Mouse (Mus musculus): Measurements from ENCODE around the gene Gm19668.

The Gm19668 gene

DNA sequence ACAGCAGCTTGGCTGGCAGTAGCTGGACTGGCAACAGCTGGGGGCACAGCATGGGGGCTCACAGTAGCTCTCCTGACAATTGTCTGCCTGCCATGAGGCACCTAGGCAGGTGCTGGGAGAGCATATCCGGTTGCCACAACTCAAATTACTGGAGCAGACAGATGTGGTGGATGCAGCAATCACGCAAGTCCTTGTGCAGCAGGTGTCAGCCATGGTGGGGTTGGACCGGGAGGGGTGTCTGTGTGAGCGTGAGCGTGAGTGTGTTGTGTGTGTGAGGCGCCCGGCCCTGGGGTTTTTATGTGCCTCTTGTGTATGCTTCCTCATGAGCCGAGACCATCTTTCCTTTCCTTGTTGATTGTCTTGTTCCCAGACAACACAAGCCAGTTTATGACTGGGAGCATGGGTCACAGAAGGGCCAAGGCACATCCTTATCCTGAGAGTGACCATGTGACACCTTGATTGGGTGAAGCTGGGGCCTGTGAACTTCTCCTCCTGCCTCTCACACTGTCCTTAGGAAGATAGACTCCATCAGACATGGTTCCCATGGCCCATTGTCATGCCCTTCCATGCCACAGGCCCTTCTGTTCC, at the start of gene Gm19668:
Gene Gm19668, minus strand, starts transcription at position 213 of the 588 bp plus-strand sequence.
- H3K4me3 ChIP-seq (replicated peaks; ENCODE audit: low read length) = no peak within 1 kb of the TSS
- TF ChIP-seq CTCF (conservative IDR thresholded peaks at IDR 0.05; ENCODE audit: low read length) = no peak
- no peak for TF ChIP-seq POU5F1 (IDR thresholded peaks at IDR 0.05; ENCODE audit: borderline replicate concordance, low read length)
- TF ChIP-seq NANOG (IDR thresholded peaks at IDR 0.05; ENCODE audit: borderline replicate concordance, low read length) = no peak
- peaks cover 2% of the 10 kb centered on the region; the same call in 1 of the 2 replicates for H3K9me3 ChIP-seq (ENCODE audit: low read length)
- no peaks in the 10 kb centered on the region for H3K27me3 ChIP-seq (ENCODE audit: insufficient read depth, low read length)
- H3K4me1 ChIP-seq (replicated peaks; ENCODE audit: low read depth, low read length) = peaks cover 30% of the 10 kb centered on the region
- H3K36me3 ChIP-seq (ENCODE audit: insufficient read depth, low read length) = no peaks in the 10 kb centered on the region

DNA sequence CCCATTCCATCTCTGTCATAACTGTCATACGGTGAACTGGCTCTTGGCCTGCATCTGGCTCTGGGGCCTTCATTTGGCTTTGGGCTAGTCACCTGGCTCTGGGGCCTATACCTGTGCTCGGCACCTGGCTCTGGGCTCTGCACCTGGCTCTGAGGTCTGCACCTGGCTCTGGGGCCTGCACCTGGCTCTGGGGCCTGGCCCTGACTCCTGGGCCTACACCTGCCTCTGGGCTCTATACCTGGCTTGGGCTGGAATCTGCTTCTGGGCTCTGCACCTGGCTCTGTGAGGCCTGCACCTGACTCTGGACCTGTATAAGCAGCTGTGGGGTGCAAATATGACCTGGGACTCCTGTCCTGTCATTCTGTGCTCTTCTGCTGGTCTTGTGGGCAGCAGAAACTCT, 48.6 kb upstream of the Gm19668 start:
- Histone ChIP-seq H3K4me1 (replicated peaks; ENCODE audit: low read depth, low read length) (peaks cover 10% of the 10 kb centered on the region), H3K27me3 (ENCODE audit: insufficient read depth, low read length) (no peaks in the 10 kb centered on the region), H3K9me3 (ENCODE audit: low read length) (peaks cover 19% of the 10 kb centered on the region), H3K36me3 (ENCODE audit: insufficient read depth, low read length) (no peaks in the 10 kb centered on the region), H3K4me3 (replicated peaks; ENCODE audit: low read length) (no peak overlapping the region)
- no peak for TF ChIP-seq POU5F1 (IDR thresholded peaks at IDR 0.05; ENCODE audit: borderline replicate concordance, low read length)
- TF ChIP-seq CTCF (conservative IDR thresholded peaks at IDR 0.05; ENCODE audit: low read length) = no peak
- no peak for TF ChIP-seq NANOG (IDR thresholded peaks at IDR 0.05; ENCODE audit: borderline replicate concordance, low read length)

DNA sequence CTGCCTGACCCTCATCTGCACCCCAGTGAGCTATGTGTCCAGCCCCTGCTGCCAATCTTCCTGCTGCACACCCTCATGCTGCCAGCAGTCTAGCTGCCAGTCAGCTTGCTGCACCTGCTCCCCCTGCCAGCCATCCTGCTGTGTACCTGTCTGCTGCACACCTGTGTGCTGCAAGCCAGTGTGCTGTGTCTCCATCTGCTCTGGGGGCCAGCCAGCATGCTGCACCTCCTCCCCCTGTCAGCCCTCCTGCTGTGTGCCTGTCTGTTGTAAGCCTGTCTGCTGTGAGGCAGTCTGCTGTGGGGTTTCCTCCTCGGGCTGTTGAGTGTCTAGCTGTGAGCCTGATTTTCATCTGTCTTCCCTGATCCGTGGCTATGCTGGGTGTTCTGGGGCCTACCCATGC, 48.0 kb upstream of the Gm19668 start:
- Histone ChIP-seq H3K36me3 (ENCODE audit: insufficient read depth, low read length) (no peaks in the 10 kb centered on the region), H3K4me3 (replicated peaks; ENCODE audit: low read length) (no peak overlapping the region), H3K4me1 (replicated peaks; ENCODE audit: low read depth, low read length) (peaks cover 6% of the 10 kb centered on the region), H3K27me3 (ENCODE audit: insufficient read depth, low read length) (no peaks in the 10 kb centered on the region), H3K9me3 (ENCODE audit: low read length) (peaks cover 19% of the 10 kb centered on the region)
- TF ChIP-seq POU5F1 (IDR thresholded peaks at IDR 0.05; ENCODE audit: borderline replicate concordance, low read length) = no peak

DNA sequence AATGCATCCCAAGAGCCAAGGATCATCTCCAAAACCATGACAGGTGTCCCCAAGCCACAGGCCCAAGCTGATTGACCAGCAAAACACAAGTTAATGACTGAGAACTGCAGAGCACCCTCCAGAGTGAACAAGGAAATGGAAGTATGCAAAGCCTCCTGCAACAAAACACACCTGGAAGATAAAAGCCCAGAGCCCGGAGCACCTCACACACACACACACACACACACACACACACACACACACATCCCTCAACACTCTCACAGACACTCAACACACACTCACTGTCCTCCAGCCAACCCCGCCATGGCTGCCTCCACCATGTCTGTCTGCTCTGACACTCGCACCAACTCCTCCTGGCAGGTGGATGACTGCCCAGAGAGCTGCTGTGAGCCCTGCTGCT, 47.6 kb upstream of the Gm19668 start, which contains the start of gene Gm36176:
Gene Gm36176, plus strand, starts transcription at position 301 of the 400 bp plus-strand sequence.
- Histone ChIP-seq H3K9me3 (ENCODE audit: low read length) (peaks cover 20% of the 10 kb centered on the region), H3K4me3 (replicated peaks; ENCODE audit: low read length) (no peak within 1 kb of the TSS), H3K4me1 (replicated peaks; ENCODE audit: low read depth, low read length) (peaks cover 3% of the 10 kb centered on the region), H3K36me3 (ENCODE audit: insufficient read depth, low read length) (no peaks in the 10 kb centered on the region), H3K27me3 (ENCODE audit: insufficient read depth, low read length) (no peaks in the 10 kb centered on the region)
- TF ChIP-seq NANOG (IDR thresholded peaks at IDR 0.05; ENCODE audit: borderline replicate concordance, low read length) (no peak), POU5F1 (IDR thresholded peaks at IDR 0.05; ENCODE audit: borderline replicate concordance, low read length) (no peak), CTCF (conservative IDR thresholded peaks at IDR 0.05; ENCODE audit: low read length) (no peak)

DNA sequence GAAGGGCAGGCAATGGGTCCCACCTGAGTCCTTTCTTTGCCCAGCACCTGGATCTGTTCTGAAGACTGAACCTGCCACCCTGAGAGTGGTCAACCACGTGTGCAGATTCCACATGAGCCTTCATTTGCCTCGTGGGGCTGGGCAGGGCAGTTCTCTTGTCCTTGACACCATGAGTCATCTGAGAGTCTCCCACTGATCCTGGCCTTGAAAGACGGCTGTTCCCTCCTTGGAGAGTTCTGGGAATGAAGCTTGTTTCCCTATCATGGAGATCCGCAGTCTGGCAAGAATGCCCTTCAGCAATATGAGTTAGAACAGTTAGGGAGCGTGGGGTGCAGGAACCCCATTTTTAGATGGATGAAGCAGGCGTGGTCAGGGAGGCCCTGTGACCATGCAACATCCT, 40.1 kb upstream of the Gm19668 start:
- Histone ChIP-seq H3K4me3 (replicated peaks; ENCODE audit: low read length) (no peak overlapping the region), H3K9me3 (ENCODE audit: low read length) (peaks cover 16% of the 10 kb centered on the region; the same call in 1 of the 2 replicates), H3K4me1 (replicated peaks; ENCODE audit: low read depth, low read length) (0 out of 2 replicates have a peak, but pooled peaks cover 5% of the 10 kb centered on the region), H3K27me3 (ENCODE audit: insufficient read depth, low read length) (no peaks in the 10 kb centered on the region), H3K36me3 (ENCODE audit: insufficient read depth, low read length) (no peaks in the 10 kb centered on the region)
- TF ChIP-seq POU5F1 (IDR thresholded peaks at IDR 0.05; ENCODE audit: borderline replicate concordance, low read length) = no peak
- no peak for TF ChIP-seq NANOG (IDR thresholded peaks at IDR 0.05; ENCODE audit: borderline replicate concordance, low read length)
- no peak for TF ChIP-seq CTCF (conservative IDR thresholded peaks at IDR 0.05; ENCODE audit: low read length)

DNA sequence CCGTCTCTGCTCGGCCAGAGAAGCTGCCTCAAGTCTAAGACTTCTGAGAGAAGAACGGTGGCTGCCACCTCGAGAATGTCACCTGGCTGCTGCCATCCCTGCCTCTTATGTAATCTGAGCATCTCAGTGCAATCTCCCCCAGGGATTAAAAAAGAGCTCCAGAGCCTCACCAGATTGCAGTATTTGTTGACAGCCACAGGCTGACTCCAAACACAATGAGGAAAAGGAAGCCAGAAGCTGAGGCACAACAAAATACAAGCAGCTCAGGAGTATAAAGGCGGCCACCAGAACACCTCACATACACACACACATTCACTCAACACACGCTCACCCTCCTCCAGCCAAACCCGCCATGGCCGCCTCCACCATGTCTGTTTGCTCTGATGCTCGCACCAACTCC, 36.7 kb upstream of the Gm19668 start, which contains the start of gene Krtap10-10:
Gene Krtap10-10, plus strand, starts transcription at position 301 of the 400 bp plus-strand sequence.
- peak within 1 kb of the TSS; percentile 62 for H3K4me3 ChIP-seq (replicated peaks; ENCODE audit: low read length)
- H3K36me3 ChIP-seq (ENCODE audit: insufficient read depth, low read length) = no peaks in the 10 kb centered on the region
- 0 out of 2 replicates have a peak, but pooled peaks cover 5% of the 10 kb centered on the region for H3K4me1 ChIP-seq (replicated peaks; ENCODE audit: low read depth, low read length)
- no peaks in the 10 kb centered on the region for H3K9me3 ChIP-seq (ENCODE audit: low read length)
- no peaks in the 10 kb centered on the region for H3K27me3 ChIP-seq (ENCODE audit: insufficient read depth, low read length)
- TF ChIP-seq CTCF (conservative IDR thresholded peaks at IDR 0.05; ENCODE audit: low read length) = no peak
- no peak for TF ChIP-seq POU5F1 (IDR thresholded peaks at IDR 0.05; ENCODE audit: borderline replicate concordance, low read length)
- TF ChIP-seq NANOG (IDR thresholded peaks at IDR 0.05; ENCODE audit: borderline replicate concordance, low read length) = no peak

DNA sequence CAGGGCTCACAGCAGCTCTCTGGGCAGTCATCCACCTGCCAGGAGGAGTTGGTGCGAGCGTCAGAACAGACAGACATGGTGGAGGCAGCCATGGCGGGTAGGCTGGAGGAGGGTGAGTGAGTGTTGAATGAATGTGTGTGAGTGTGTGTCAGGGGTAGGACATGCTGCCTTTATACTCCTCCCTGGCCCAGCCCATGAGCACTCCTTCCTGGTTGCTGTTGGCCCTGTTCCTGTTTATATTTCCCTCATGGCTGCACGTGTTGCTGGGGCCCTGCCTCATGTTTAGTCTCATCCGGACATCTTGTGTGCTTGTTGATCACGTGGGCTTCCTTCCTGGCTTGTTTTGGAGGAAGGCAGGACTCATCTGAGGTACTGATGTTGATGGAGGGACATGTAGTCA, 28.0 kb upstream of the Gm19668 start, which contains the start of gene Krtap10-4:
Gene Krtap10-4, minus strand, starts transcription at position 145 of the 400 bp plus-strand sequence.
- Histone ChIP-seq H3K4me1 (replicated peaks; ENCODE audit: low read depth, low read length) (no peaks in the 10 kb centered on the region), H3K36me3 (ENCODE audit: insufficient read depth, low read length) (no peaks in the 10 kb centered on the region), H3K9me3 (ENCODE audit: low read length) (no peaks in the 10 kb centered on the region), H3K27me3 (ENCODE audit: insufficient read depth, low read length) (no peaks in the 10 kb centered on the region), H3K4me3 (replicated peaks; ENCODE audit: low read length) (no peak within 1 kb of the TSS)
- no peak for TF ChIP-seq NANOG (IDR thresholded peaks at IDR 0.05; ENCODE audit: borderline replicate concordance, low read length)
- TF ChIP-seq CTCF (conservative IDR thresholded peaks at IDR 0.05; ENCODE audit: low read length) = no peak
- no peak for TF ChIP-seq POU5F1 (IDR thresholded peaks at IDR 0.05; ENCODE audit: borderline replicate concordance, low read length)

DNA sequence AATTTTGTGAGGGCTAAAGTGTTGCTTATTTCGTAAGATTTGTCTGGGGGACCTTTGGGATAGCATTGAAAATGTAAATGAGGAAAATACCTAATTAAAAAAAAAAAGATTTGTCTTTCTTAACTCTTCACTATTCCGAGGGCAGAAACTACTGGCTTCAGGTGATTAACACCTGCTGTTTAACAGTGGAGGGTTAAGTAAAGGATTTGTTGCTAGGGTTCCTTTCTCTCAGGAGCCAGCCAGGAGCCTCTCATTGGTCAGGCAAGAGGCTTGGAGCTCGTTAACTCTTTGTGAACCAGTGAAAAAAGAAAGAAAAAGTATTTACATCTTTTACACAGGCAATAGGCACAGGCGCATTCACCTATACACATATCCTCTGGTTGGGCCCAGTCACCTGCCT, 20.3 kb upstream of the Gm19668 start:
- no peaks in the 10 kb centered on the region for H3K9me3 ChIP-seq (ENCODE audit: low read length)
- TF ChIP-seq NANOG (IDR thresholded peaks at IDR 0.05; ENCODE audit: borderline replicate concordance, low read length) (no peak), POU5F1 (IDR thresholded peaks at IDR 0.05; ENCODE audit: borderline replicate concordance, low read length) (no peak), CTCF (conservative IDR thresholded peaks at IDR 0.05; ENCODE audit: low read length) (no peak)
- no peaks in the 10 kb centered on the region for H3K4me1 ChIP-seq (replicated peaks; ENCODE audit: low read depth, low read length)
- no peaks in the 10 kb centered on the region for H3K27me3 ChIP-seq (ENCODE audit: insufficient read depth, low read length)
- no peak overlapping the region for H3K4me3 ChIP-seq (replicated peaks; ENCODE audit: low read length)
- no peaks in the 10 kb centered on the region for H3K36me3 ChIP-seq (ENCODE audit: insufficient read depth, low read length)

DNA sequence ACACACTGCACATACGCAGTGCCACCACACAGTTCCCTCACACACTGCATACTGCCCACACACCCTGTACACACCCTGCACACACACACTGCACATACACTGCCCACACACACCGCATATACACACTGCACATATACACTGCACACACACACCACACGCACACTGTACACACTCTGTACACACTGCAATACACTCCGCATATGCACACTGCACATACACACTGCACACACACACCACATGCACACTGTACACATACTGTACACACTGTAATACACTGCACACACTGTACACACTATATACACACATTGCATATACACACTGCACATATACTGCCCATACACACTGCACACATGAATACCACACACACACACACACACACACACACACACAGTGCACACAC, 19.6 kb upstream of the Gm19668 start:
- H3K4me3 ChIP-seq (replicated peaks; ENCODE audit: low read length) = no peak overlapping the region
- TF ChIP-seq POU5F1 (IDR thresholded peaks at IDR 0.05; ENCODE audit: borderline replicate concordance, low read length) = no peak
- TF ChIP-seq NANOG (IDR thresholded peaks at IDR 0.05; ENCODE audit: borderline replicate concordance, low read length) = no peak
- no peaks in the 10 kb centered on the region for H3K36me3 ChIP-seq (ENCODE audit: insufficient read depth, low read length)
- no peaks in the 10 kb centered on the region for H3K4me1 ChIP-seq (replicated peaks; ENCODE audit: low read depth, low read length)
- no peaks in the 10 kb centered on the region for H3K9me3 ChIP-seq (ENCODE audit: low read length)
- H3K27me3 ChIP-seq (ENCODE audit: insufficient read depth, low read length) = no peaks in the 10 kb centered on the region
